ENCODE assay signal across 18 mouse cellular contexts in genomic region chr17:12508376-12508775, GRCm38 (mm10). TPM values are rescaled to one million over a fixed set of nuclear protein-coding genes. Genes with fewer than 3 reads are reported as not detected.
"Had no signal": no experiment of that assay in that cellular context is flagged by ENCODE, and none has a peak within 500 bp of the region (broad histone marks: within the 10 kb centered on the region; RNA-seq: fewer than 3 reads in every experiment).

No protein-coding gene starts in this region.

- H3K9me3 ChIP-seq: neural tube, embryonic 12.5 days; neural tube, embryonic 13.5 days; neural tube, embryonic 15.5 days; stomach, embryonic 15.5 days had no signal

- H3K9ac ChIP-seq: neural tube, embryonic 12.5 days; neural tube, embryonic 13.5 days; neural tube, embryonic 15.5 days; stomach, embryonic 15.5 days had no signal

- DNase-seq: retina, postnatal 1 day; right cerebral cortex, adult 18-20 months; right cerebral cortex, postnatal 14 days; right cerebral cortex, postnatal 25 days; right cerebral cortex, postnatal 4 days; spleen, adult 18-20 months; thymus, adult 18-20 months; thymus, adult 2 months; thymus, postnatal 14 days; thymus, postnatal 25 days; thymus, postnatal 36 days; thymus, postnatal 4 days had no signal

- H3K27ac ChIP-seq: neural tube, embryonic 12.5 days; neural tube, embryonic 13.5 days; neural tube, embryonic 15.5 days; stomach, embryonic 15.5 days; stomach, postnatal 0 days had no signal

- H3K4me3 ChIP-seq: neural tube, embryonic 12.5 days; neural tube, embryonic 13.5 days; neural tube, embryonic 15.5 days; stomach, embryonic 15.5 days had no signal

- H3K36me3 ChIP-seq: neural tube, embryonic 12.5 days; neural tube, embryonic 13.5 days; neural tube, embryonic 15.5 days; stomach, embryonic 15.5 days had no signal

RNA-seq across cellular contexts. Expression of gene Slc22a3, which starts 0.9 kb away (rescaled TPM):
- total RNA-seq: neutrophil, adult 5-6 weeks had no signal
